Mouse (Mus musculus) MEL (cell line): ENCODE measurements around the gene Prx. TPM values are rescaled to one million over a fixed set of nuclear protein-coding genes. Genes with fewer than 3 reads are reported as not detected.

Experiments
- DNase-seq: peaks from one replicate; pipeline ENCODE4 v3.0.0; 2011; ENCODE audit warnings: low read depth, low spot score
- H3K27ac ChIP-seq: 2 replicates; pipeline ENCODE4 v1.5.1; 2012; ENCODE audit warnings: low read depth, mild to moderate bottlenecking, control low read depth, low read length, moderate library complexity; ENCODE audit not compliant: control insufficient read depth
- H3K27me3 ChIP-seq, 2 experiments: fragments of 150-350 bp in 1 of 2; sonication (generic) in 1 of 2; 2 replicates each; pipeline ENCODE4 v1.6.1; 2012; ENCODE audit warnings: low read length in 2 of 2, mild to moderate bottlenecking in 2 of 2, improper control_type of control experiment in 1 of 2, moderate library complexity in 1 of 2; ENCODE audit not compliant: insufficient read depth in 2 of 2, control insufficient read depth in 1 of 2
- H3K36me3 ChIP-seq, 2 experiments: 2 replicates each; pipeline ENCODE4 v1.6.1; 2012 to 2014; ENCODE audit warnings: low read length in 2 of 2, improper control_type of control experiment in 1 of 2, inconsistent platforms in 1 of 2, mild to moderate bottlenecking in 1 of 2; ENCODE audit not compliant: insufficient read depth in 2 of 2, control insufficient read depth in 1 of 2
- H3K4me1 ChIP-seq, 2 experiments: fragments of 150-350 bp in 1 of 2; sonication (generic) in 1 of 2; 2 replicates each; pipeline ENCODE4 v1.6.1; 2012; ENCODE audit warnings: low read length in 2 of 2, improper control_type of control experiment in 1 of 2, mild to moderate bottlenecking in 1 of 2; ENCODE audit not compliant: insufficient read depth in 2 of 2, control insufficient read depth in 1 of 2
- H3K4me3 ChIP-seq, 2 experiments: fragments of 150-350 bp in 1 of 2; sonication (generic) in 1 of 2; 2 replicates each; pipeline ENCODE4 v1.5.1; 2012; ENCODE audit warnings: low read depth in 2 of 2, low read length in 2 of 2, mild to moderate bottlenecking in 2 of 2, moderate library complexity in 2 of 2, control low read depth in 1 of 2, improper control_type of control experiment in 1 of 2; ENCODE audit not compliant: control insufficient read depth in 1 of 2, insufficient read depth in 1 of 2
- H3K79me2 ChIP-seq: 2 replicates; pipeline ENCODE4 v1.6.1; 2012; ENCODE audit warnings: mild to moderate bottlenecking, low read length, moderate library complexity; ENCODE audit not compliant: control insufficient read depth, poor library complexity, insufficient read depth
- H3K9ac ChIP-seq: 2 replicates; pipeline ENCODE4 v1.6.1; 2012; ENCODE audit warnings: low read depth, mild to moderate bottlenecking, control low read depth, low read length, moderate library complexity; ENCODE audit not compliant: control insufficient read depth, poor library complexity, severe bottlenecking
- H3K9me3 ChIP-seq: fragments of 150-350 bp; sonication (generic); replicated peaks from 2 replicates; pipeline ENCODE4 v1.6.1; 2012; ENCODE audit warnings: mild to moderate bottlenecking, low read length, improper control_type of control experiment, moderate library complexity; ENCODE audit not compliant: insufficient read depth
- BHLHE40 ChIP-seq: IDR thresholded peaks from 2 replicates; pipeline ENCODE4 v1.6.1; 2012; ENCODE audit warnings: low read depth, mild to moderate bottlenecking, inconsistent platforms, low read length, improper control_type of control experiment, borderline replicate concordance
- CHD1 ChIP-seq: IDR thresholded peaks from 2 replicates; pipeline ENCODE4 v1.6.1; 2012; ENCODE audit warnings: low read depth, mild to moderate bottlenecking, inconsistent platforms, low read length, improper control_type of control experiment
- CHD2 ChIP-seq: IDR thresholded peaks from 2 replicates; pipeline ENCODE4 v1.6.1; 2011; ENCODE audit warnings: low read length, improper control_type of control experiment
- CTCF ChIP-seq, 3 experiments: IDR thresholded peaks in 2 of 3; conservative IDR thresholded peaks in 1 of 3; 2 replicates each; pipeline ENCODE4 v1.5.1; 2011 to 2012; ENCODE audit warnings: low read length in 3 of 3, low read depth in 2 of 3, mild to moderate bottlenecking in 2 of 3, improper control_type of control experiment in 1 of 3, inconsistent platforms in 1 of 3, mixed read lengths in 1 of 3, moderate library complexity in 1 of 3; ENCODE audit not compliant: control insufficient read depth in 1 of 3, insufficient read depth in 1 of 3, poor library complexity in 1 of 3, severe bottlenecking in 1 of 3
- E2F4 ChIP-seq: IDR thresholded peaks from 2 replicates; pipeline ENCODE4 v1.6.1; 2011; ENCODE audit warnings: low read depth, low read length, improper control_type of control experiment, borderline replicate concordance
- ELF1 ChIP-seq: IDR thresholded peaks from 2 replicates; pipeline ENCODE4 v1.6.1; 2014; ENCODE audit warnings: low read depth, mild to moderate bottlenecking, inconsistent platforms, low read length, improper control_type of control experiment, moderate library complexity
- EP300 ChIP-seq, 2 experiments: IDR thresholded peaks; 2 replicates each; pipeline ENCODE4 v1.6.1; 2011; ENCODE audit warnings: improper control_type of control experiment in 2 of 2, low read length in 2 of 2, low read depth in 1 of 2, mild to moderate bottlenecking in 1 of 2
- GABPA ChIP-seq: IDR thresholded peaks from 2 replicates; pipeline ENCODE4 v1.6.1; 2012; ENCODE audit warnings: low read depth, mild to moderate bottlenecking, inconsistent platforms, low read length, improper control_type of control experiment, moderate library complexity
- HCFC1 ChIP-seq: IDR thresholded peaks from 2 replicates; pipeline ENCODE4 v1.6.1; 2012; ENCODE audit warnings: low read depth, mild to moderate bottlenecking, inconsistent platforms, low read length, improper control_type of control experiment, moderate library complexity
- JUND ChIP-seq: IDR thresholded peaks from 2 replicates; pipeline ENCODE4 v1.6.1; 2011; ENCODE audit warnings: low read depth, mild to moderate bottlenecking, improper control_type of control experiment, low read length
- KAT2A ChIP-seq: conservative IDR thresholded peaks from 2 replicates; pipeline ENCODE4 v1.6.1; 2012; ENCODE audit warnings: low read depth, low read length, improper control_type of control experiment, inconsistent platforms
- MAFK ChIP-seq: IDR thresholded peaks from 2 replicates; pipeline ENCODE4 v1.6.1; 2011; ENCODE audit warnings: low read depth, mild to moderate bottlenecking, low read length, improper control_type of control experiment, borderline replicate concordance
- MAZ ChIP-seq: IDR thresholded peaks from 2 replicates; pipeline ENCODE4 v1.6.1; 2012; ENCODE audit warnings: low read depth, mild to moderate bottlenecking, inconsistent platforms, low read length, improper control_type of control experiment
- MXI1 ChIP-seq: IDR thresholded peaks from 2 replicates; pipeline ENCODE4 v1.6.1; 2011; ENCODE audit warnings: mild to moderate bottlenecking, low read depth, low read length, improper control_type of control experiment
- MYB ChIP-seq: IDR thresholded peaks from 2 replicates; pipeline ENCODE4 v1.6.1; 2011; ENCODE audit warnings: mild to moderate bottlenecking, low read depth, low read length, improper control_type of control experiment
- MYC ChIP-seq: IDR thresholded peaks from 2 replicates; pipeline ENCODE4 v1.6.1; 2011; ENCODE audit warnings: low read depth, mild to moderate bottlenecking, low read length, improper control_type of control experiment, moderate library complexity
- NELFE ChIP-seq: IDR thresholded peaks from 2 replicates; pipeline ENCODE4 v1.6.1; 2011; ENCODE audit warnings: low read depth, low read length, improper control_type of control experiment
- POLR2A ChIP-seq, 2 experiments: IDR thresholded peaks; 2 replicates each; pipeline ENCODE4 v1.6.1; 2011 to 2012; ENCODE audit warnings: low read length in 2 of 2, mild to moderate bottlenecking in 2 of 2, control low read depth in 1 of 2, improper control_type of control experiment in 1 of 2, low read depth in 1 of 2, moderate library complexity in 1 of 2; ENCODE audit not compliant: control insufficient read depth in 1 of 2, insufficient read depth in 1 of 2, poor library complexity in 1 of 2
- RAD21 ChIP-seq: IDR thresholded peaks from 2 replicates; pipeline ENCODE4 v1.6.1; 2011; ENCODE audit warnings: mild to moderate bottlenecking, low read depth, low read length, improper control_type of control experiment
- RCOR1 ChIP-seq: IDR thresholded peaks from 2 replicates; pipeline ENCODE4 v1.6.1; 2012; ENCODE audit warnings: low read depth, mild to moderate bottlenecking, inconsistent platforms, low read length, improper control_type of control experiment
- SIN3A ChIP-seq: IDR thresholded peaks from 2 replicates; pipeline ENCODE4 v1.6.1; 2012; ENCODE audit warnings: low read length, improper control_type of control experiment, inconsistent platforms
- TAL1 ChIP-seq: IDR thresholded peaks from 2 replicates; pipeline ENCODE4 v1.6.1; 2012; ENCODE audit warnings: mild to moderate bottlenecking, inconsistent platforms, low read length, moderate library complexity, mixed read lengths
- TBP ChIP-seq: IDR thresholded peaks from 2 replicates; pipeline ENCODE4 v1.8.0; 2011; ENCODE audit warnings: low read depth, low read length, improper control_type of control experiment
- TCF12 ChIP-seq: IDR thresholded peaks from 2 replicates; pipeline ENCODE4 v1.6.1; 2014; ENCODE audit warnings: low read depth, mild to moderate bottlenecking, inconsistent platforms, low read length, improper control_type of control experiment, moderate library complexity
- UBTF ChIP-seq: IDR thresholded peaks from 2 replicates; pipeline ENCODE4 v1.6.1; 2012; ENCODE audit warnings: low read depth, mild to moderate bottlenecking, inconsistent platforms, low read length, improper control_type of control experiment, moderate library complexity, borderline replicate concordance; ENCODE audit not compliant: insufficient read depth
- USF2 ChIP-seq, 2 experiments: IDR thresholded peaks; 2 replicates each; pipeline ENCODE4 v1.6.1; 2011 to 2012; ENCODE audit warnings: improper control_type of control experiment in 2 of 2, low read length in 2 of 2, borderline replicate concordance in 1 of 2, inconsistent platforms in 1 of 2, low read depth in 1 of 2, mild to moderate bottlenecking in 1 of 2; ENCODE audit not compliant: insufficient read depth in 1 of 2
- ZC3H11A ChIP-seq: IDR thresholded peaks from 2 replicates; pipeline ENCODE4 v1.6.1; 2012; ENCODE audit warnings: low read depth, mild to moderate bottlenecking, inconsistent platforms, low read length, improper control_type of control experiment
- ZKSCAN1 ChIP-seq: IDR thresholded peaks from 2 replicates; pipeline ENCODE4 v1.6.1; 2012; ENCODE audit warnings: low read depth, mild to moderate bottlenecking, inconsistent platforms, low read length, improper control_type of control experiment, moderate library complexity
- ZMIZ1 ChIP-seq: IDR thresholded peaks from 2 replicates; pipeline ENCODE4 v1.6.1; 2012; ENCODE audit warnings: low read depth, mild to moderate bottlenecking, inconsistent platforms, low read length, improper control_type of control experiment, moderate library complexity
- ZNF384 ChIP-seq: IDR thresholded peaks from 2 replicates; pipeline ENCODE4 v1.6.1; 2012; ENCODE audit warnings: low read depth, mild to moderate bottlenecking, inconsistent platforms, low read length, improper control_type of control experiment
- polyA plus RNA-seq, 2 experiments: library from polyadenylated mRNA; stranded (reverse) in 1 of 2; unstranded in 1 of 2; fragments of >175 nt in 1 of 2; fragments of >200 nt in 1 of 2; gene quantifications; 2 replicates each; pipeline versions ENCODE4 v1.2.1 to v1.2.4; 2012; ENCODE audit warnings: low replicate concordance in 2 of 2, low read depth in 1 of 2; ENCODE audit not compliant: insufficient read length in 2 of 2, insufficient read depth in 1 of 2, missing spikeins in 1 of 2
- total RNA-seq: library from RNA; depleted of rRNA; stranded (reverse); fragments of 300-350 nt; gene quantifications from 2 replicates; pipeline ENCODE4 v1.2.3, GENCODE M21; 2012

Prx gene
- total and polyA plus RNA-seq, 3 experiments, result 0.39 to 1.4 TPM; not detected in 1

DNA sequence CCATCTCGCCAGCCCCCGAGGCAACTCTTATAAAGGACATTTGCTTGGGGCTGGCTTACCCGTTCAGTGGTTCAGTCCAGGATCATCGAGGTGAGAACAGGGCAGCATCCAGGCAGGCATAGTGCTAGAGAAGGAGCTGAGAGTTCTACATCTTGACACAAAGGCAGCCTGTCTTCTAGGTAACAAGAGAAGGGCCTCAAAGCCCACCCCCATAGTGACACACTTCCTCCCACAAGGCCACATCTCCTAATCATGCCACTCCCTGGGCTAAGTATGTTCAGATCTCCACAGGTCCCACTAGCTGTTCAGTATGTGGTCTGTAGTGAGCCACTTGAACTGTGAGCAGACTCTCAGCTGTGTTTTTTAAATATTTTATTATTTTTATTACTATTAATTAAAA lies 15.3 kb upstream of the Prx start:
- TF ChIP-seq CHD1 (no peak), KAT2A (no peak), POLR2A (IDR thresholded peaks at IDR 0.05; ENCODE audit: control insufficient read depth in 1 of 2, insufficient read depth in 1 of 2, low read depth in 1 of 2, low read length in 2 of 2, poor library complexity in 1 of 2) (peak in 1 of 2 experiments; percentile 36; a peak in 1 of 4 replicates), HCFC1 (peak; percentile 44; the same call in 1 of the 2 replicates), TBP (peak; percentile 41; the same call in 1 of the 2 replicates), NELFE (0 out of 2 replicates have a peak, but pooled peaks have one; percentile 27)
- H3K4me1 ChIP-seq, result peaks cover 10 to 28% of the 10 kb centered on the region in 2 experiments

DNA sequence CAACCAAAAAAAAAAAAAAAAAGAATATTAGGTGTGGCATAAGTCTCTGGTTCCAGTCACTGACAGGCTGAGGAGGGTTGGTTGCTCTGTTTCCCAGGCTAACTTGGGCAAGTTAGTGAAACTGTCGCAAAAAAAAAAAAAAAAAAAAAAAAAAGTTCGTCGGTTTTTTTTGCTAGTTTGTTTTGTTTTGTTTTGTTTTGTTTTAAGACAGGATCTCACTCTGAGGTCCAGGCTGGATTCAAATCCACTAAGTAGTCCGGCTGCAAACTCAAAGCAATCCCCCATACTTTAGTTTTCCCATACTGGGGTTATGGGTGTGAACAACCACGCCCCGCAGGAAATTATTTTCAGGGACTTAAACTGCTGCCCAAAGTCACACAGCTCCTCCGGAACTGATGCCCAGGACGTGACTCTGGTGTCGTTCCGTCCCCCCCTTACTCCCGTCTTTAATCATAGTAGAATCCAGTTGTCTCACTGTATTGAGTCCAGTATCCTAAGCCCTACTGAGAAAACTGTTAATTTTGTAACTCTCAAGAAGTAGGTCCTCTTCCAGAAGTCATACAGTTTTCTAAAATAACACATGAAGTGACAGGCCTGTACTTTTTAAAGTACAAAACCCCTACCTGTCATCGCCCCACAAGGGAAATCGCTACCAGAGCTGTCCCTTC lies 12.9 kb upstream of the Prx start:
- peak overlapping the region; percentile 62 for H3K27ac ChIP-seq
- H3K27me3 ChIP-seq, result no peaks in the 10 kb centered on the region
- peaks cover 0 to 39% of the 10 kb centered on the region in 2 experiments; a peak in 2 of 4 replicates for H3K36me3 ChIP-seq
- H3K4me1 ChIP-seq, result peaks cover 14 to 32% of the 10 kb centered on the region in 2 experiments
- H3K79me2 ChIP-seq, result peaks cover 10% of the 10 kb centered on the region
- peak overlapping the region; percentile 66 for H3K9ac ChIP-seq
- H3K4me3 ChIP-seq, result peak overlapping the region; percentile 57 to 74
- H3K9me3 ChIP-seq, result no peaks in the 10 kb centered on the region
- DNase-seq, result peak; percentile 87
- TF ChIP-seq CHD2, result no peak
- peak; percentile 90; the same call in 1 of the 2 replicates for TF ChIP-seq CHD1
- TF ChIP-seq RCOR1, result no peak; the same call in 1 of the 2 replicates
- TF ChIP-seq ELF1, result no peak
- no peak for TF ChIP-seq MAFK
- TF ChIP-seq ZNF384, result peak; percentile 96
- TF ChIP-seq ZC3H11A, result no peak
- TF ChIP-seq MXI1, result peak; percentile 58
- no peak for TF ChIP-seq USF2 (IDR thresholded peaks at IDR 0.05; ENCODE audit: borderline replicate concordance in 1 of 2, insufficient read depth in 1 of 2, low read depth in 1 of 2, low read length in 2 of 2)
- TF ChIP-seq UBTF, result no peak
- TF ChIP-seq MYB, result no peak
- TF ChIP-seq GABPA, result no peak
- no peak for TF ChIP-seq ZKSCAN1
- TF ChIP-seq HCFC1, result peak; percentile 36; the same call in 1 of the 2 replicates
- no peak for TF ChIP-seq ZMIZ1
- no peak for TF ChIP-seq JUND
- no peak for TF ChIP-seq NELFE
- TF ChIP-seq E2F4, result no peak
- TF ChIP-seq RAD21, result no peak
- TF ChIP-seq MYC, result no peak
- no peak for TF ChIP-seq KAT2A
- no peak; a peak in 1 of 4 replicates for TF ChIP-seq EP300 (IDR thresholded peaks at IDR 0.05; ENCODE audit: low read depth in 1 of 2, low read length in 2 of 2)
- no peak for TF ChIP-seq CTCF (IDR thresholded peaks at IDR 0.05 in 2 of 3, conservative IDR thresholded peaks at IDR 0.05 in 1 of 3; ENCODE audit: control insufficient read depth in 1 of 3, insufficient read depth in 1 of 3, low read depth in 2 of 3, low read length in 3 of 3, poor library complexity in 1 of 3, severe bottlenecking in 1 of 3)
- TF ChIP-seq TCF12, result no peak
- no peak for TF ChIP-seq TAL1
- no peak for TF ChIP-seq MAZ
- peak; percentile 85 for TF ChIP-seq SIN3A
- no peak for TF ChIP-seq BHLHE40

More for the DNA sequence above, 15.3 kb upstream of the Prx start:
- peak; percentile 59 for DNase-seq
- H3K9ac ChIP-seq, result no peak overlapping the region
- H3K27me3 ChIP-seq, result no peaks in the 10 kb centered on the region
- no peak overlapping the region for H3K4me3 ChIP-seq
- H3K9me3 ChIP-seq, result no peaks in the 10 kb centered on the region
- peaks cover 0 to 33% of the 10 kb centered on the region in 2 experiments; a peak in 2 of 4 replicates for H3K36me3 ChIP-seq
- H3K27ac ChIP-seq, result no peak overlapping the region
- peaks cover 5% of the 10 kb centered on the region for H3K79me2 ChIP-seq
